Mouse (Mus musculus) layer of hippocampus, postnatal 14 days (tissue): ENCODE measurements around the gene Dlgap1. TPM values are rescaled to one million over a fixed set of nuclear protein-coding genes. Genes with fewer than 3 reads are reported as not detected.

ENCODE experiments used
- DNase-seq, 2 experiments: peaks; one replicate each; pipeline ENCODE4 v3.0.0; 2021 to 2022; ENCODE audit warnings: low spot score in 2 of 2, mixed read lengths in 1 of 2
- total RNA-seq, 2 experiments: library from RNA; stranded (reverse); gene quantifications; 2 replicates each; pipeline ENCODE4 v1.2.3; 2021

The Dlgap1 gene
- total RNA-seq, 2 experiments from 2014 or later, result 370 to 411 TPM

DNA sequence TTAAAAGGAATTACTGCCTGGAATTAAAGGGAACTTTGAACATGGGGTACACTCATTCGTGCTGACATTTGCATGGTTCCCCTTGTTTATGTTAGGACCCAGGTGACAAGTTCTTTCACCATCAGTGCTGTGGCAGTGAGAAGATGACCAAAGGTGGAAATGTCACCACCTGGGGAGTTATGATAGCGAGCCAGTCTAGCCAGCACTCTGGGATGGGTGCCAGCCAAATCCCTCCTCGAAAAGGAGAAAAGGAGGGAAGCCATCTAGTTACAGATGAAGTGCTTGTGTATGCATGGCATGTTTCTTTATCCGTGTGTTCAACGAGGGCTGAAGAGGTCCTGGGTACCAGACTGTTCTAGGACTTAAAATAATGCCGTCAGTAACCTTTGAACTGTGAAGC is 643.3 kb downstream of the Dlgap1 start:
- no peak for DNase-seq

DNA sequence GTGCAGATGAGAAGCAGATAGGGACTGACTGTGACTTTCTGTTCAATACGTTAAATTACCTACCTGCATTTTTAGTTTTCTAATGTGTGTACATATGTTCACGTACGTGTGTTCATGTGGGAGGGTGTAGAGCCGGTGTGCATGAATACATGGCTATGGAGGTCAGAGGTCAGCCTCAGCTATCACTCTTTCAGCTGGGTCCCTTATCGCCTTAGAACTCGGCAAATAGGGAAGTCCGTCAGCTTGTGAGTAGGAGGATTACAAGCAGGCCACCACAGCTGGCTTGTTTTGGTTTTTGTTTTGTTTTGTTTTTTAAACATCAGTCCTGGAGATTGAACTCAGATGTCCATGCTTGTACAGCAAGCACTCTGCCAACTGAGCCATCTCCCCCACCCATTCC is 645.0 kb downstream of the Dlgap1 start:
- no peak for DNase-seq

DNA sequence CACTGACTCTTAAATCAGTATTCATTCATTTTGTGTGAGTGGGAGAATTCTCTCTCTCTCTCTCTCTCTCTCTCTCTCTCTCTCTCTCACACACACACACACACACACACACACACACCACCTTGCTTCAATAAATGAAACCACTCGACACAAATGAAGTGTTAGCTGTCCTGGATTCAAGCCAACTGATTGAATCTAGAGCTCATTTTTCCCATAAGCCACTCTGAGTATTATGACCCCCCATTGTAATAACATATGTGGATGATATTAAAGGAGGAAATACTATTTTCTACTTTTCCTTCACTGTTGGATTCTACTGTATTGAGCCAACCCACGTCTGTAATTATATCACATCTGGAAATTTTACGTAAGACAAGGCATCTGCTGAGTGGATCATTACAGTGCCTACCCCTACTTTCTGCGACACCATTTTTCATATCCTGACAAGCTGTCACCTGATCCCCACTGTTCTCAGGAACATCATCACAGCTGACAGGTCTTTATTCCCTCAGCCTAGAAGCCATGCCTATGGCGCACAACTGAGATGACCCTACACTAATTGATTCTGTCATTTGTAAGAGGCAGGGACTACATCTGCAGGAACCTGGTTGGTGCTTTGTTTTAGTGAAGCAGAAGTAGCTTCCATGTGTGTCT is 645.7 kb downstream of the Dlgap1 start:
- DNase-seq, result no peak

DNA sequence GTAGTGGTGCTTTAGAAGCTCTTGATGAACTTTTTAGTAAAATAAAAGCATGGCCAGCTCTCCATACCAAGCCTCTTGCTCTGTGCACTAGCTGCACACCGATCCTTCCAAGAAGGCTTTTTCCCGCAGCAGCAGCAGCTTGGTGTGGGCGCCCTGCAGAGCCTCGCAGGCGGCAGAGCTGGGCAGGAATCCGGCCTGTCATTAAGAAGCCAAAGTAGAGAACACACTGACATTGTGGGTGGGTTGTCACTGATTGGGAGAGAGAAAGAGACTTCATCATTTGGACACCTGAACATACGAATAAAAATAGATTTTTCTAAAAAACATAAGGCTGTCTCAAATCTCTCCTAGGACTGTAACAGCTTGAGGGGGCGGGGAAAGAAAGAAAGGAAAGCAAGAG is 653.6 kb downstream of the Dlgap1 start:
- DNase-seq, result peak; percentile 55 to 79

DNA sequence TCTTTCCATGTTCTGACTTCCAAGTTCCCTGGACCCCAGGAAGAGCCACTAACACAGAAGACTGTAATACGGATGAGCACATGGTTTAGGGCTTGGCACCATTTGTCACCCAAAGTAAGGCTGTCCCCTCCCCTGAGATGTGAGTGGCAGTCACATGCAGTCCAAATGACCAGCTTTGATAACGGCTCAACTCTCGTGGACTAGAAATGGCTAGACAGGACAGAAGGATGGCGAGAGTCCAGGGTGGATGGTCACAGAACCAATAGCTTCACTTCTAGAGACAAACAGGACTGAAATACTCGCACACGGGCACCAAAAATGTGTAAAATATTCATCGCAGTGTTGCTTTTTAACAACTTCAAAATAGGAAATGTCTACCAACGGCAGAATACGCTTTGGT is 657.5 kb downstream of the Dlgap1 start:
- no peak for DNase-seq

DNA sequence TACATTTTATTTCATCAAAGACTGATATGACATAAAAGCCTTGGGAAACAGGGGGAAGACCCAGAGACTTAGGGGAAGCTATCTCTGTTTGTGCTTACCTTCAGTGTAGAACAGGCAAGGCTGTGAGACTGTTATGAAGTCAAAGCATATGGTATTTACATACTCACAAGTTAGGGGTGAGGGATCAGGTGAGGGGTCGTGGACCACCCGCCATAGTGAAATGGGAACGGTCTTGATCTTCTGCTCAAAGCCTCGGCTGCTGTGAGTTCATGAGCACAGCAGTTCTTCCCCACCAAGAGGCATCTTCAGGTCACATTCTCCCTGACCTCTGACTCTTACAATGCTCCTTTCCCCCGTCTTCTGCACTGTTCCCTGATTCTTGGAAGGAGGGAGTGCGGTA is 658.1 kb downstream of the Dlgap1 start:
- DNase-seq, result no peak

DNA sequence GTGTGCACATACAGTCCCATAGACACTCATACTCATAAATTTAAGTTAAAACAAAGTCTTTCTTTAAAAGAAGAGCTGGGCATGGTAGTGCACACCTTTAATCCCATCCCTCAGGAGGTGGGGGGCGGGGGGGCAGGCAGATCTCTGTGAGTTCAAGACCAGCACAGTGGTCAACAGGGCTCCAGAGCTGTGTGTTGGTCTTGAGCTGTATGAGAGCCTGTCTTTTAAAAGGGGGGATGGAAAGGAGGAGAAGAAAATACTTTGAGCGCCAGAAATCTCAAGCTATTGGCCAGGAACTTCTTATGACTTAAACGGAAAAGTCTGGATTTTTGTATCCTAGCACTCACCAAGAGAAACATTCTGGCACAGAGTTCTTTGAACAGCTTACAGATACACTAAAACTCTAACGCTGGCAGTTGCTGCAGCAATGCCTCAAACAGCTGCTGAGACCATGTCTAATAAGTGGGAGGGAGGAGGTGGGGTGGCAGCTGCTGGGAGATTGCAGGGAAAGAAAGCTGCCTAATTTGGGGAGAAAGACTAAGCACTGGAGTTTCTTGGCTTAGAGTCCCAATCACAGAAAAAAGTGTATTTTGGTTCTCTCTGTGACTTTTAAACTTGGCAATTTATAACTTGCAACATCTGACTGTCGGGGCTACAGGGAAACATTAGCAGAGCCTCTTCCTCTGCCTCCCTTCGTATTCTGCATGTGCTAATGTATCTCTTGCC is 660.9 kb downstream of the Dlgap1 start:
- DNase-seq, result peak in 1 of 2 experiments; percentile 77

DNA sequence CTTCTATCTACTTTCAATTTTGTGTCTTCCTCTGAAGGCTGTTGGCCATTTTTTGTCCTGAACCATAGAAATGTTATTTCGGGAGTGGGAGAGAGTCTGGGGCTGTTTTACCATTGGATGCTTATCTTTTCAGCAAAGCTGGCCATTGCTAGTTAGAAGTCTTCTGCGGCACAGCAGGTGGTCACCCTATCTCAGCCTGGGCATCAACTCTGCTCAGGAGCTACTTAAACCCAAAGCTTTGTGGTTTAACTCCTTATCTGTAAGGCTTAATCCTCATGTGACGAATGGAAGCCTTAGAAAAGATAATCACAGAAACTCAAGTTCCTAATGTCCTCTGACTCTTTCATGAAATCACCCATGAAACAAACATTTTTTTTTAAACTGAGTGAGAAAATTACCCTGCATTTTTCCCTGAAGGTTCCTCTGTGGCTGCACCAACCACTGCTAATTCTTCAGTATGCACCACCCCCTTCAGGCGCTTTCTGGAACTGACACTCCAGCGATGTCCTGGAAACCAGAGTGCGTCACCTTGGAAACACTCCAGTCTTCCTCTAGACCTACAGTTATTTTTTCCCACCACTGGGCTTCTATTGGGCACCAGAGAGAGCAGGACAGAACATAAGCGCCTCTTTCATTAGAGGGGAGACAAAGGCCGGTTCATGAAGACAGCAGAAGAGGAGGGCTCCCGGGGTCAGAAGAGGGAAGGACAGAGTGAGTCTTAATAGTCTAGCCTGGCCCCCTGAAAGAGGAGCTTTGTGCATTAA is 664.5 kb downstream of the Dlgap1 start:
- peak; percentile 86 to 94 for DNase-seq

DNA sequence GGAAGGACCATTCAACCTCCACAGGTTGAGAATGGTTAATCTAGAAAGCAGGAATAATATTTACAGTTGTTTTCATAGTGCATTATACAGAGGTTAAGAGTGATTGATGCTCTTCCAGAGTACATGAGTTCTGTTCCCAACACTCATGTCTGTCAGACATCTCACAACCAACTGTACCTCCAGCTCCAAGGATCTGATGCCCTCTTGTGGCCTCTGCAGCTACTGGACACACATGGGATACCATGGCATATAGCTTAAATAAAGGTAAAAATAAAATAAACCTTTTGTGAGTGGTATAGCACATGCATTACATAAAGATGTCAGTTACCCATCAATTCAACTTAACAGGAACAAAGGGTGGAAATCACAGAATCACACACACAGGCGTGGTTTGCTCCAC is 674.3 kb downstream of the Dlgap1 start:
- no peak for DNase-seq

DNA sequence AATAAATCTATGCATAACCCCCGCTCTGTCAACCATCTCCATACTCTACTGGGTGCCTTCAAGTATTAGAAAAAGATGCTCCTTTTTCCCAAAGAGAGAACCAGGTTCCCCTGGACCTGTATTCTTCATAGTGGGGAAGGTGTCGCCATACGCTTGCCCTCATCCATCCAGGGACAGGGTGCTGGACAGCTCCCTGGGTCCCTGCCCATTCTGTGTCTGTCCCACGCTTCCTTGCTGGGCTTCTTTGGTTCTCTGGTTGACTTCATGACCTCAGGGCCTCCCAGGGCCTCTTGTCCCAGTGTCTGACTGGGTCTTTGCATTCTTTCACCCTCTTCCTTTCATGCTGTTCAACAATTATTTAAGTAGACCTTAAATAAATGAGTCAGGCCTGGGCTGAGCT is 677.8 kb downstream of the Dlgap1 start:
- no peak for DNase-seq

DNA sequence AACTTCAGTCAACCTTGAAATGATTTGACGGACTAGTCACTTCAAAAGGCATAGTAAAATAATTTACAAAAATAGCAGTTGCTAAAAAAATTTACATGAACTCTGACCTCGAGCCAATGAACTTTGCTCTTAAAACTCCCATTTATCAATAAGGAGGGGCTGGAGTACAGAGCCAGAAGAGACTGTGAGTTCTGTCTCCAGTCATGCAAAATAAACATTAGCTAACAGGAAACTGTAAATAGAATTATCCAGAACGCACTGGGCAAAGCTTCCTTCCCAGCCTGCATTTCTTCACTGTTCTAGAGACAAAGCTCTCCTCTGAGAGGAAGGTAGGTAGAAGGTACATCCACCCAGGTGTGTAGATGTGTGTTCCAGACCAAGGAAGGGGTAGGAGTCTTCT is 692.5 kb downstream of the Dlgap1 start:
- no peak for DNase-seq

DNA sequence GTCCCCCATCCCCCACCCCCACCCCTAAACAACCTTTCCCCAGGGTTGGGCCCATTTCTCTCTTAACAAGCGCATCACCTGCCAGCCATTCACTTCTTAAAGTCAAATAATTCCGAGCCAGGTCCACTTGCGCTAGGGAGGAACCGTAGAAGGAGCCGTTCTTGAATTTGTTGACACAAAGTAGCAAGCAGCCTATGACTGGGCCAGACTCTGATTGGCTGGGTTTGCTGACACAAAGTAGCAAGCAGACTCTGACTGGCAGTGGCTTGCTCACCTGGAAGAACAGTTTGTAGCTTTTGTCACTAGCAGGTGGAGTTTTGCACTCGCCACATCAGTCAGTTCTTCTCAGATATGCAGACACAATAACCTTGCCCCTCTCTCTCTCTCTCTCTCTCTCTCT is 695.1 kb downstream of the Dlgap1 start:
- DNase-seq, result no peak

DNA sequence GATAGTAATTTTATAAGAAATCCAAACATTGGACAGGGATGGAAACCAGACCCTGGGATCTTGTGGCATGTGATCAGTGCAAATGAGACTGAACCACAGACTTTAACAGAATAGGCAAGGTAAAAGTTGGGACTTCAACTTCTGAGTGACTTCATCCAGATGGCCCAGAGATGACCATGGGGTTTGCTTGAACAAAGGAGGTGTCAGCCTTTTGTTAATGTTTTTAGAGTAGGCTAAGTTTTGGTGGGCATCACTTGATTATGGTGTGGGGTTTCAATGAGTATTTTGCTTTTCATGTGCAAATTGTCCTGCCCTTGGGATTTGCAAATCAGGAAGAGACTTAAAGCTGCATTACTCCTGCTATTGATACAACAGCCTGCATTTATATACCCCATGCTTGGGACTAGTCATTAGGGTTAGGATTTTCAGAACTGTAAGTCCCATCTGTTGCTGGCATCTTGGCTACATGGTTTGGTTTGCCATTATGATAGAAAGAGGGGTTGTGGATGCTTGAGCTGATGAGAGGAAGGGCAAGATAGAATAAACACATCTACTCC is 695.7 kb downstream of the Dlgap1 start:
- DNase-seq, result no peak

DNA sequence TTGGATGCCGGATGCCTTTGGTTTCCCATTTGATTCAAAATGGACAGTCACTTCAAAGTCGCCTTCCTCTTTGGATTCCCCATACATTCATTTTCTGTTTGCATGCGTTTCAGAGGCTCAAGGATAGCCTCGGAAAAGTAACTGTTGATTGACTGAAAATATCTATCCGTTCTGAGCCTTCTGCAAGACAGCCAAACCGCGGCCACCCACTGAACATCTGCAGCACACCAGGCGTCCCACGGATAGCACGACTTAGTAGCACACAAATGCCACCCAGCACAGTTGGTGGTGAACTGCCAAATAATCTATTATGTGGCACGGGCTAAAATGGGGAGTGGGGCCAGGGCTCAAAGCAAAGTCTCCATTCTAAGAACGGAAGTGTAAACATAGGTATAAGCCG is 705.1 kb downstream of the Dlgap1 start:
- peak in 1 of 2 experiments; percentile 49 for DNase-seq

DNA sequence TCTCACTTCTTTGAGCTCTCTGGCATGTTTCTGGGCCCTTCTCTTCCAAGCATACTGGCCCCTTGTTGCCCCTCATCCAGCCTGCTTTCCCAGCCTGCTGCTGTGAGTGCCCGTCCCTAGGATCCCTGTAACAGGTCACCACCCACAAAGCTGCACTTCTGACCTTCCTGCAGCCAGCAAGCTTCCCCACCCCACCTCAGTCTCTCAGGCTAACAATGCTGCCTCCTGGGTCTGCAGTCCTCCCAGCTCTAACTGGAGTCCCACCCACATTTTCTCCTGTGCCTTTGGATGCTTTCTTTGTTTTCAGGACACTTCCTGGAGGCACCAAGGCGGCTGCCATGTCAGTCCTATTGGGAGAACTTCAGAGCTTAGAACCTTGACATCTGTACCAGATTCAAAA is 707.6 kb downstream of the Dlgap1 start:
- DNase-seq, result no peak

DNA sequence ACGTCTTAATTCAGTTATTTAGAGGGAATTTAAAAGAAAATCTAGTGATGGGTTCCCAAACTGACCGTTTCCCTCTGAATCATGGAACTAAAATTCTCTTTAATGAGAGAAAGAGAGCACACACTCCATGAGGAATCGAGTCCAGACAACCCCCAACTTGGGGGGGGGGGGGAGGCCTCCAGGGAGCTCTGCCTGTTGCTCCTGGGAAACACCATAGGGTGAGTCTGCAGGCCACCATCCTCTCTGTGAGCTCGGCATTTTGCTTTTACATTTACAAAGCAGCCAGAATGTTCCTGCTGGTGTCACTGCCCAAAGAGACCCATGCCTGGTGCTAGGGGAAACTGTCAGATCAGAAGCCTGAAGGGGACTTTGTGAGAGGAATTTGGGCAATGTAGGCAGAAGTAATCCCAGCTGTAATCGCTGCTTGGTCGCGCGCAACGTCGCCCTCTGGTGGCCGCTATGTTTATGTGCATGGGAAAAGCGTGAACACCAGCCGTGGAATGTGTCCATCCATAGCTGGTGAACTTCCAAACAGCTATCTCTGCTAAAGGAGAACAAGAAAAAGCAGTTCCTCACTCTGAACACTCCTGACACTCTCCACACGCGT is 714.8 kb downstream of the Dlgap1 start:
- DNase-seq, result peak; percentile 83 to 86

DNA sequence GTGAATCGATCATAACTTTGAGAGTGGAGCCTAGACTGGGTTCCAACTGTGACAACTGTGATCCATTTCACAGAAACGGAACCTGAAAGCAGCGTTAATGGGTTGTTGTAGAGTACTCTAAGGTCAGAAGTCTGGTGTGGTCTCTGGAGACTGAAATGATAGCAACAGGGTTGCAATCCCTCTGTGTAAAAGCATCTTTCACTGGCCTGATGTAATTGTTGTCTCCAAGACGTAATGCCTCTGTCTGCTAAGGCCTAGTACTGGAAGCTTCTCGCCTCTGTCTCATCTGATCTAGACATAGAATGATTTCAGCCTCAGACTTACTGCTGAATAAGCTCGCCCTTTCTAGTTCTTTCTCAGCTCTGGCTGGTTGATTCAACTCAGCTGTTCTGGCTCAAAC is 721.3 kb downstream of the Dlgap1 start:
- no peak for DNase-seq

DNA sequence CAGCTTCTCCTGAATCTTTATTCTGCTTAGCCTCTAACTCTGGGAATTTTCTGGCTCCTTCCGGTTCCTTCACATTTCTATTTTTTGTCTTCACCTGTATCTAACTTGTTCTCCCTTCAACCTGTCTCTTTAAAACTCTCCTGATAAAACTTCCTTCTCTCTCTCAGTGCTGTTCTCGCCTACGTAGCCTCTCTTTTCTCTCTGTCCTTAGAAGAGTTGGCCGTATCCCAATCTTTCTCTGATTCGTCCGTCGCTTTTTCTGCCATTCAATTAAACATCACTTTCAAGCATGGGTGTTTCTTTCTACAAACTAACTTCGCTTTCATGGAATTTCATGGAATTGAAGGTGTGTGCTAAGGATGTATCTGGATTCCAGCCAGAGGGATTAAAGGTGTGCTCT is 721.7 kb downstream of the Dlgap1 start:
- DNase-seq, result no peak

DNA sequence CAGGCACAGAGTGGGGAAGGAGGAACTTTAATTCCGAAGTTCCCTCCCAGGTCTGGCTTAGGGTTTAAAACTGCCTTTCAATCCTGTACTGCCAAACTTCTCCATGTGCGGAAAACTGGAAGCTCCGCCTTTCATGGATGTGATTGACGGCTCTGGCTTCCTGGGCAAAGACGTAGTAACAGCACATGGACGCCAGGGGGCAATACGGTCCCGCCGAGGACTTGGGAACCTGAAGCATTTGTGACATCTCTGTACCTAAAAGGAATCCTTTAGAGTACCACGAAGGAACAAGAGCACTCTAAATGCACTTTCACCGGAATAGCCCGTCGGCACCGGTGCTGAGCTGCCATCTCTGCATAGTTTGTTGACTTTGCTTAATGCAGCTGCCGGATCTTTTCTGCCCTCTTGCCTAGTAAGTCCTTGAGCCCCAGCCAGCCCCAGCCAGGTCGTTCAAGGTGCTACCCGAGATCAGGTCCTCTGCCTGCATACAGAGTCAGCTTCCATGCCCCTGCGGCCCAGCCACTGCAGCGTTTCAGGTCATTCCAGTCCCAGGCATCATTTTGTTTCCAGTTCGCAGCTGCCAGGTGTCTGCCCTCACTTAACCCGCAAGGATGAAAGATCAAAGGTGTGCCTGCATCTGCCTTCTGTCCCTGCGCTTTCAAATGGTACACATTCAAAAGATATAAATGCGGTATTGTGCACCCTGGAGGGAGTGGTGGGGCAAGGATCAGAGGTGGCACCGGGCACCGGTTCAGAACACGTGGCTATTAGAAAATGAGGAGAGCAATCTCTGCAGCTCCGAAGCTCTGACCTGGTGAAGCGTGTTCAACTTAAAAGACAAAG is 738.3 kb downstream of the Dlgap1 start:
- peak; percentile 80 to 86 for DNase-seq

DNA sequence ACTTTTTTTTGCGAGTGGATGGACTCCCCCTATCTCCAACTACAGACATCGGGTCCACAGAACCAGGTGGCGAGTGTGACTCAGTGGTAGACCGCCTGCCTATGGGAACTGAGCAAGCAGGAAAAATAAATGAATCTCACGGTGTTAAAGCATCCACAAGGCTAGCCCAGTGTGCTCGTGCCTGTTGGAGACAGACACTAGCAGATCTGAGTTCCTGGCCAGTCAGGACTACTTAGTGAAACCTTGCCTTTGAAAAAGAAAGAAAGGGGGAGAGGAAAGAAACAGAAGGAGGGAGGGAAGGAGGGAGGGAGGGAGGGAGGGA is 738.9 kb downstream of the Dlgap1 start:
- DNase-seq, result no peak

DNA sequence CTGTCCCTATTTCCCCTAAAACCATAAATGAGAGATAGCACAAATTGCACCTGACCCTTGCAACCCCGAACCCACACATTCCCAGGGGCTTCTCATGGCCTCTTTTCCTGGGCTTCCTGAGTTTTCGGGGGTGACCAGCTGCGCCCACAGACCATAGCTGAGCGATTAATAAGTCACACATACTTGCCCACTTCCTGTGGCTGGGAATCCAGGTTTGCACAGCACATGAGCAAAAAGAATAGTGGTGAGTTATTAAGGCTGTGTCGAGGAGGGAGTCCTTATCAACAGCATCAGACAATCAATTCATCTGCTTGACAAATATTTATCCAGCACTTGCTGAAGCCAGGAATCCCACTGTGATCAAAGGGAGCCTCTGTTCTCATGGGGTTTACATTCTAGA is 740.7 kb downstream of the Dlgap1 start:
- no peak for DNase-seq
